Mouse (Mus musculus) cerebellum, adult 9-11 months (tissue): ENCODE measurements around the gene Txndc12.

Source experiments
- DNase-seq: peaks from one replicate; pipeline ENCODE4 v3.0.0; 2022

Txndc12 gene

DNA sequence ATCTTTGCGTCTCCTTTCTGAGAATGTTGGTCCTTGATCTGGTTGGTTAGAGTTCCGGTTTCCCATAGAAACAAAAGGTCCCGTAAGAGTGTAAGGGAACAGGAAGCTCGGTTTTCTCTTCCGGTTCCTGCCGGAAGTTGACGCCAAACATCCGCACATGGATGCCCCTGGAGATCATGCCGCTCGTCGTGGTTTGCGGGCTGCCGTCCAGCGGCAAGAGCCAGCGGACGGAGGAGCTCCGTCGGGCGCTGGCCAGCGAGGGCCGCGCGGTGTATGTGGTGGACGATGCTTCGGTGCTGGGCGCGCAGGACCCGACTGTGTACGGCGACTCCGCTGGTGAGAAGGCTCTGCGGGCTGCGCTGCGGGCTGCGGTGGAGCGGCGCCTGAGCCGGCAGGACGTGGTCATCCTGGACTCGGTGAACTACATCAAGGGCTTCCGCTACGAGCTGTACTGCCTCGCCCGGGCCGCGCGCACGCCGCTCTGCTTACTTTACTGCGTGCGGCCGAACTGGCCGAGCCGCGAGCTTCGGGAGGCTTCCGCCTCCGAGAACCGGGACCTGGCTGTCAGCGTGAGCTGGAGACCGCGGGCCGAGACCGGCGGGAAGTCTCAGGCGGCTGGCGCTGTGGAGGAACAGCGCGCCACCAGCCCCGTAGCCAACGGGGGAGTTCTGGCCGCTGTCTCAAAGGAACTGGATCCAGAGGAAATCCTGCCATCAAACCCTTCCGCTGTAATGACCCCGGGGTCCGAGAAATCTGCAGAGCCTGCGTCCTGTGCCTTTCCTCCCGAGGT, 13.5 kb downstream of the Txndc12 start, which contains the start of gene Kti12:
Gene Kti12 (plus strand): TSS at position 71 of the 790 bp plus-strand sequence.
- peak; percentile 87 for DNase-seq

DNA sequence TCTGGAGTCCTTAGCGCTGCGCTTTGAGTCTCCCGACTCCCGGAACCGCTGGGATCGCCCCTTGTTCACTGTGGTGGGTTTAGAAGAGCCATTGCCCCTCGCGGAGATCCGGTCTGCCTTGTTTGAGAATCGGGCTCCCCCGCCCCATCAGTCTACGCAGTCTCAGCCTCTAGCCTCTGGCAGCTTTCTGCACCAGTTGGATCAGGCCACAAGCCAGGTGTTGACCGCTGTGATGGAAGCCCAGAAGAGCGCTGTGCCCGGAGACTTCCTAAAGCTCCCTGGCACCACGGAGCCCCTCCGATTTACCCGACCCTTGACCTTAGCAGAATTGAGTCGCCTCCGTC, 14.1 kb downstream of the Txndc12 start, which contains the start of gene A730015C16Rik:
Gene A730015C16Rik (minus strand): TSS at position 115 of the 344 bp plus-strand sequence.
- DNase-seq, result peak; percentile 45

DNA sequence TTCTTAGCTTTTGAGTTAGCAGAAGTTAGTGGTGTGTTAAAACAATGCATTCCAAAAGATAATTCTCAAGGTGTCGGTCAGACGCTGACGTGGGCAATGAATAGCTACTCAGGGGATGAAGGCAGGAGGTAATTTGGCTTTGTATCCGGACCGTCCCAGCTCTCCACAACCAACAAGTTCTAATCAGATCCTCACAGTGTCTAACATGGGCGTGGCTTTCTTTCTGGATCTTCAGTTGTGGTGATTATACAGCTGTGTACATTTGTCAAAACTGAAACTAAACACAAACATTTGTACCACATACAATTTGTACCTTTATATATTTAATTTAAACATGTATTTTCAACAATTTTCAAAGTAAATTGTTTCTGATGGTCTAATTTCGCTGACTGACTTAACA, 32.4 kb downstream of the Txndc12 start:
- no peak for DNase-seq

GRCm38 (mm10) chr4:108869730-108870374, 35.5 kb downstream of the Txndc12 start:
- DNase-seq, result peak; percentile 81

GRCm38 (mm10) chr4:108873746-108874145, 39.3 kb downstream of the Txndc12 start:
- no peak for DNase-seq

GRCm38 (mm10) chr4:108877901-108878300, 43.5 kb downstream of the Txndc12 start:
- DNase-seq, result no peak

- DNase-seq, result peak; percentile 20
These were observed 44.8 kb downstream of the Txndc12 start, which contains the start of gene Rab3b for GRCm38 (mm10) chr4:108878963-108879822. Gene Rab3b (plus strand): TSS chr4:108879063.

- DNase-seq, result no peak
These were observed 49.4 kb downstream of the Txndc12 start for GRCm38 (mm10) chr4:108883815-108884214.

DNA sequence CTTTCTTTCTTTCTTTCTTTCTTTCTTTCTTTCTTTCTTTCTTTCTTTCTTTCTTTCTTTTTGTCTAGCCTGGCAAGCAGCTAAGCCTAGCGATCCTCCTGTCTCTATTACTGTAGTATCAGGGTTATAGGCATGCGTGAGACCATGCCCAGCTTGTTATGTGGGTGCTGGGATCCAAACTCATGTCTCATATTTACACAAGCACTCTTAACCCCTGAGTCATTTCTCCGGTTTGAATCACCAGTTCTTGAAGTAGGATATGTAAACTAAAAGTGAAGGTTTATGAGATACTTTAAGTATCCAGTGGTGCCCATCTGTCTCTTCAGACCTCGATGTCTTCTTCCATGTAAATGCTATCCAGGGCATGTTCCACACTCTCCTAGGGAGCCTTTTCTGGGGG, 53.1 kb downstream of the Txndc12 start:
- no peak for DNase-seq

DNA sequence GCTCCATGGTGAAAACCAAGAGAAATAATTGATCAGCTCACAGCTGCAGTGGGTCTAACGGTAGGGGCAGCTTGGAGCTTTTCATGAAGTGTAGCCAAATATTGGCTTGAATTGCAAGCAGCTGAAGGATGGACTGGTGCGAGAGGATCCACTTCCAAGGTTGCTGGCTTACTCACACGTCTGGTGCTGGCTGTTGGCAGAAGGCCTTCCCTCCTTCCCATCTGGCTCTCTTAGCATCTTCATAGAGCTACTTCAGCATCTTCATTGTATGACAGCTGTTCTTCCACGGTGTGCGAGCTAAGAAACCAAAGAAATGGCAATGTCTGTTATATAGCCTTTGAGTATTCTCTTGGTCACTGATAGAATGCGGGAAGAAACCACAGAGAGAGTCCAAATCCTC, 56.5 kb downstream of the Txndc12 start:
- DNase-seq, result no peak

GRCm38 (mm10) chr4:108900421-108900820, 66.0 kb downstream of the Txndc12 start:
- DNase-seq, result no peak

DNA sequence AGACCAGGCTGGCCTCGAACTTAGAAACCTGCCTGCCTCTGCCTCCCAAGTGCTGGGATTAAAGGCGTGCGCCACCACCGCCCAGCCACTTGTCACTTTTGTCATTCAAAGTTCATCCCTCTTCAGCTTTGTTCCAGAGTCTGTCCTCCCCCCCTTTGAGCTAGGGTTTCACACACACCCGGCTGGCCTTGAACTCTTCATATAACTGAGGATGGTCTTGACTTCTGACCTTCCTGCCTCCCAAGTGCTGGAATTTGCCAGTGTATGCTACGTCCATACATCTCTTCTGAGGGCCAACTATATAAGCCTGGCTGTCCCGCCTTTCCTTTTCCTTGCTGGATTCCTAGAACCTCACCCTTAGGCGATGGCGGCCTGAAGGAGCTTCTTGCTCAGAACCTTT, 68.5 kb downstream of the Txndc12 start:
- no peak for DNase-seq

DNA sequence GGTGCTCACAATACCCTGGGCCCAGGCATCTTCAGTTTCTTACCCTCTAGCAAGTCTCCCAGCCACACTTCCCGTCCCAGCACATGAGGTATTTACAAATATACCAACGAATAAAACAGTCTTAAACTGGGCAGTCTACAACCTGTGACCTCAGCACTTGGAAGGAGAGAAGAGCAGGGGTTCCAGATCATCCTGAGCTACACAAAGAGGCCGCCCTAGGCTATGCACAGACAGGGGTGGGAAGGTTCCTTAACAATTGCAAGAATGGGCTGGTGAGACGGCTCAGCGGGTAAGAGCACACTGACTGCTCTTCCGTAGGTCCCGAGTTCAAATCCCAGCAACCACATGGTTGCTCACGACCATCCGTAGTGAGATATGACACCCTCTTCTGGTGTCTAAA, 68.9 kb downstream of the Txndc12 start:
- no peak for DNase-seq

DNA sequence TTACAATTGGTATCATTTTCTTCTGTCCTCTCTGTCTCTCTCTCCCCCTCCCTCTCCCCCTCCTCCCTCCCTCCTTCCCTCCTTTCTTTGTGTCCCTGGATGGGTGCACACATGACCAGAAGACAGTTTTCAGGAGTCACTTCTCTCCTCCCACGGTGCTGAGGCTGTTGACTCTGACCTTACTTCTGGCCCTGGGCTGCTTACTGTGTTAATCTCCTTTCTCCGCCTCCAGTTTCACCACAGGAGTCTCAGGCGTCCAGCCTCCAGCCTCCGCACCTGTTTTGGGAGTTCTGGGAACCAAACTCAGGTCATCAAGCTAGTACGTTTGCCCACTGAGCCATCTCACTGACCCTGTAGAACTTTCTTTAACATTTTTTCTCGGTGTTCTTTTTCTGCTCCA, 69.7 kb downstream of the Txndc12 start:
- no peak for DNase-seq

- DNase-seq, result no peak
These were observed 70.4 kb downstream of the Txndc12 start for GRCm38 (mm10) chr4:108904790-108905189.

DNA sequence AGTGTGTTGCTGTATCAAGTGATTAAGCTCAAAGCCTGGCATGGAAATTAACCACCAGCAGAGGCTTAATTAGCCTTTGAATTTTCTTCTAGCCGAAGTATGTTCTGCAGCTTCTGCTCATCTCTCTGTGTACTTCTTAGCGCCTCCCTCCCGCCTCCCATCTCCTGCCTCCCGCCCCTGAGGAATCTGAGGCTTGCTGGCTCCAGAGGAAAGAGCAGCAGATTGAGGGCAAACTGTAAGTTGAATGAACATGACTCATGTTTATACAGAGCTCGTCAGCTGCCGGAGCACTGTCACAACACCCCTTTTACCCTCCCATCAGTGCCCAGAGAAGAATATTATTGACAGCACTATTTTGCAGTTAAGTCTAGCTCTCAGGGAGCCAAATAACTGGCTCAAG, 71.5 kb downstream of the Txndc12 start:
- DNase-seq, result no peak

DNA sequence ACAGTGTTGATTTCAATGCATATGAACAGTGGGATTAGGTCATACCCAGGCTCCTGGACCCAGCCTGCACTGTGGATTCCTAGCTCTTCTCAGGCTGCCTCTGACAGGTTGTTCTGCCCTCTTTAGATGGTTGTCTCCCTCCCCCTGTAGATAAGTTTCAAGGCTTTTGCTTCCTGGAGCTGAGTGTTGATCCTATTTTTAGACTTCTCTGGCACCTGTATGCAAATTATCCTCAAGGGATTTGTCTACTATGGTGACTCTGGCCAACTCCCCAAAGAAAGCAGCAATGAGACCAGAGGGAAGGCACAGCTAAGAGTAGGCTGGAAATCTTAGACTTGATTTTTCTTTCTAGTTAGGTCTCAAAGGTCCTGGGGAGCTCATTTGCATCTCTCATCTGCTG, 73.1 kb downstream of the Txndc12 start:
- no peak for DNase-seq

DNA sequence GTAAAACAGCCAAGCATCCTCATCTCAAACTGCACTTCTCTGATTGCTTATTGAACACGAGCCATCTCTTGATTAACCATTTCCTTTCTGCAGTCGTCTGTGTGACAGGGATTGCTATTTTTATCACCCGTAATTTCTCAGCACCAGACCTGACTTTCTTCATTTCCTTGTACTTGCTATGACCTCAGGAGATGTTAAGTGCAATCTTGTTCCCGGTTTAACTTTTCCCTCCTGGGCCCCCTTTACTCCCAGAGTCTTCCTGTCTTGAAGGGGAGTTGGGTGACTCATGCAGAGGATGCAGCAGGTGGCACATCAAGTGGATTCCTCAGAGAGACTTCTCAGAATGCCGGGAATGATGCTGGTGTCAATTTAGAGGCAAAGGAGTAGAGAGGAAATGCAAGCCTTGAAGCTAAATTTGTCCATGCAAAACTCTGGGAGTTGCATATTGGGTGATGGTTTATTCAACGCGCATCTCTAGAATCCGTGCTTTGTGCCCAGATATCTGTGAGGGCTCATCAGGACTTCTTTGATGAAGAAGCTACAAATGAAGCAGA, 75.5 kb downstream of the Txndc12 start:
- no peak for DNase-seq
